Mouse (Mus musculus): ENCODE results near the gene Dpf2.

- TF ChIP-seq CTCF (IDR thresholded peaks at IDR 0.05; ENCODE audit: control insufficient read depth, insufficient read depth, insufficient read length) (no peak), MAX (IDR thresholded peaks at IDR 0.05) (no peak)
These were observed 37.4 kb upstream of the Dpf2 start for GRCm38 (mm10) chr19:5950218-5950617.
